Mouse (Mus musculus): ENCODE results near the gene Ppib. TPM values are rescaled to one million over a fixed set of nuclear protein-coding genes. Genes with fewer than 3 reads are reported as not detected.

The Ppib gene
- polyA plus RNA-seq, 1 experiment from 2014 or later: 668 TPM

- Histone ChIP-seq H3K27me3 (no peaks in the 10 kb centered on the region), H3K4me2 (replicated peaks) (no peak overlapping the region), H3K27ac (replicated peaks) (no peak overlapping the region), H3K36me3 (no peaks in the 10 kb centered on the region), H3K4me1 (no peaks in the 10 kb centered on the region), H3K4me3 (replicated peaks) (no peak overlapping the region), H3K9me3 (replicated peaks) (no peaks in the 10 kb centered on the region), H3K9ac (no peak overlapping the region)
- WGBS: 51% methylated on average over 3 of the region's 3 CpGs
- ATAC-seq (ENCODE audit: insufficient number of reproducible peaks, low FRiP score, low TSS enrichment, low read depth): no peak
Measured at GRCm38 (mm10) chr9:66078072-66078471, 18.1 kb downstream of the Ppib start.

GRCm38 (mm10) chr9:66078493-66078892 is 18.5 kb downstream of the Ppib start:
- ATAC-seq (ENCODE audit: insufficient number of reproducible peaks, low FRiP score, low TSS enrichment, low read depth): no peak; the same call in none of the 2 replicates
- no peaks in the 10 kb centered on the region for H3K36me3 ChIP-seq
- H3K27me3 ChIP-seq: no peaks in the 10 kb centered on the region
- WGBS: 5% methylated on average over 14 of the region's 14 CpGs
- no peak overlapping the region for H3K27ac ChIP-seq (replicated peaks)
- no peak overlapping the region for H3K4me2 ChIP-seq (replicated peaks)
- H3K9me3 ChIP-seq (replicated peaks): no peaks in the 10 kb centered on the region
- H3K4me3 ChIP-seq (replicated peaks): no peak overlapping the region
- no peaks in the 10 kb centered on the region for H3K4me1 ChIP-seq
- H3K9ac ChIP-seq: no peak overlapping the region

GRCm38 (mm10) chr9:66080804-66081459 is 20.9 kb downstream of the Ppib start:
- Histone ChIP-seq H3K4me3 (replicated peaks) (no peak overlapping the region), H3K27ac (replicated peaks) (no peak overlapping the region), H3K9ac (no peak overlapping the region), H3K4me2 (replicated peaks) (no peak overlapping the region), H3K4me1 (no peaks in the 10 kb centered on the region), H3K36me3 (peaks cover under 1% of the 10 kb centered on the region; the same call in 1 of the 2 replicates), H3K27me3 (no peaks in the 10 kb centered on the region), H3K9me3 (replicated peaks) (no peaks in the 10 kb centered on the region)
- ATAC-seq (ENCODE audit: insufficient number of reproducible peaks, low FRiP score, low TSS enrichment, low read depth): no peak
- WGBS: 69% methylated on average over 3 of the region's 3 CpGs

- Histone ChIP-seq H3K9ac (no peak overlapping the region), H3K4me2 (replicated peaks) (no peak overlapping the region), H3K9me3 (replicated peaks) (no peaks in the 10 kb centered on the region), H3K27me3 (no peaks in the 10 kb centered on the region), H3K4me1 (no peaks in the 10 kb centered on the region), H3K4me3 (replicated peaks) (no peak overlapping the region), H3K36me3 (peaks cover 8% of the 10 kb centered on the region), H3K27ac (replicated peaks) (no peak overlapping the region)
- 82% methylated on average over 4 of the region's 4 CpGs for WGBS
- no peak for ATAC-seq (ENCODE audit: insufficient number of reproducible peaks, low FRiP score, low TSS enrichment, low read depth)
Measured at GRCm38 (mm10) chr9:66081999-66082398, 22.0 kb downstream of the Ppib start.

GRCm38 (mm10) chr9:66084171-66084570 is 24.1 kb downstream of the Ppib start:
- H3K4me1 ChIP-seq: no peaks in the 10 kb centered on the region
- H3K4me3 ChIP-seq (replicated peaks): no peak overlapping the region
- H3K36me3 ChIP-seq: peaks cover 28% of the 10 kb centered on the region
- H3K27ac ChIP-seq (replicated peaks): no peak overlapping the region
- no peaks in the 10 kb centered on the region for H3K27me3 ChIP-seq
- no peak overlapping the region for H3K4me2 ChIP-seq (replicated peaks)
- WGBS: 81% methylated on average over 3 of the region's 3 CpGs
- H3K9me3 ChIP-seq (replicated peaks): no peaks in the 10 kb centered on the region
- H3K9ac ChIP-seq: no peak overlapping the region
- ATAC-seq (ENCODE audit: insufficient number of reproducible peaks, low FRiP score, low TSS enrichment, low read depth): no peak

- 83% methylated on average over 7 of the region's 7 CpGs for WGBS
- Histone ChIP-seq H3K9me3 (replicated peaks) (no peaks in the 10 kb centered on the region), H3K9ac (no peak overlapping the region), H3K27ac (replicated peaks) (no peak overlapping the region; the same call in 1 of the 2 replicates), H3K4me3 (replicated peaks) (no peak overlapping the region), H3K27me3 (no peaks in the 10 kb centered on the region), H3K36me3 (peaks cover 55% of the 10 kb centered on the region), H3K4me2 (replicated peaks) (no peak overlapping the region), H3K4me1 (no peaks in the 10 kb centered on the region)
- no peak for ATAC-seq (ENCODE audit: insufficient number of reproducible peaks, low FRiP score, low TSS enrichment, low read depth)
Measured at GRCm38 (mm10) chr9:66087062-66087461, 27.0 kb downstream of the Ppib start.

GRCm38 (mm10) chr9:66088411-66088810 is 28.4 kb downstream of the Ppib start:
- Histone ChIP-seq H3K9ac (no peak overlapping the region), H3K9me3 (replicated peaks) (no peaks in the 10 kb centered on the region), H3K27ac (replicated peaks) (no peak overlapping the region), H3K4me3 (replicated peaks) (no peak overlapping the region), H3K4me2 (replicated peaks) (no peak overlapping the region), H3K36me3 (peaks cover 69% of the 10 kb centered on the region), H3K4me1 (no peaks in the 10 kb centered on the region), H3K27me3 (no peaks in the 10 kb centered on the region)
- WGBS: 27% methylated on average over 4 of the region's 4 CpGs
- ATAC-seq (ENCODE audit: insufficient number of reproducible peaks, low FRiP score, low TSS enrichment, low read depth): no peak

GRCm38 (mm10) chr9:66090593-66091244 is 30.7 kb downstream of the Ppib start:
- no peaks in the 10 kb centered on the region for H3K9me3 ChIP-seq (replicated peaks)
- no peak overlapping the region for H3K9ac ChIP-seq
- H3K36me3 ChIP-seq: peaks cover 90% of the 10 kb centered on the region
- H3K4me2 ChIP-seq (replicated peaks): no peak overlapping the region
- no peaks in the 10 kb centered on the region for H3K4me1 ChIP-seq
- H3K27me3 ChIP-seq: no peaks in the 10 kb centered on the region
- no peak overlapping the region for H3K4me3 ChIP-seq (replicated peaks)
- 85% methylated on average over 13 of the region's 13 CpGs for WGBS
- ATAC-seq (ENCODE audit: insufficient number of reproducible peaks, low FRiP score, low TSS enrichment, low read depth): no peak
- no peak overlapping the region for H3K27ac ChIP-seq (replicated peaks)

- H3K4me3 ChIP-seq (replicated peaks): no peak overlapping the region
- H3K4me1 ChIP-seq: no peaks in the 10 kb centered on the region
- no peak overlapping the region for H3K9ac ChIP-seq
- no peaks in the 10 kb centered on the region for H3K9me3 ChIP-seq (replicated peaks)
- no peaks in the 10 kb centered on the region for H3K27me3 ChIP-seq
- H3K36me3 ChIP-seq: peaks cover 92% of the 10 kb centered on the region
- ATAC-seq (ENCODE audit: insufficient number of reproducible peaks, low FRiP score, low TSS enrichment, low read depth): no peak
- 67% methylated on average over 6 of the region's 6 CpGs for WGBS
- 0 out of 2 replicates have a peak overlapping the region, but pooled peaks have one; percentile 17 for H3K27ac ChIP-seq (replicated peaks)
- H3K4me2 ChIP-seq (replicated peaks): no peak overlapping the region
Measured at GRCm38 (mm10) chr9:66091327-66092231, 31.6 kb downstream of the Ppib start.

- H3K9ac ChIP-seq: no peak overlapping the region
- ATAC-seq (ENCODE audit: insufficient number of reproducible peaks, low FRiP score, low TSS enrichment, low read depth): no peak
- no peaks in the 10 kb centered on the region for H3K27me3 ChIP-seq
- H3K27ac ChIP-seq (replicated peaks): no peak overlapping the region
- no peaks in the 10 kb centered on the region for H3K4me1 ChIP-seq
- peaks cover 91% of the 10 kb centered on the region for H3K36me3 ChIP-seq
- H3K4me3 ChIP-seq (replicated peaks): no peak overlapping the region
- WGBS: 54% methylated on average over 2 of the region's 2 CpGs
- H3K4me2 ChIP-seq (replicated peaks): no peak overlapping the region
- H3K9me3 ChIP-seq (replicated peaks): no peaks in the 10 kb centered on the region
Measured at GRCm38 (mm10) chr9:66092664-66093063, 32.6 kb downstream of the Ppib start.

- Histone ChIP-seq H3K4me1 (no peaks in the 10 kb centered on the region), H3K36me3 (peaks cover 79% of the 10 kb centered on the region), H3K9me3 (replicated peaks) (no peaks in the 10 kb centered on the region), H3K4me2 (replicated peaks) (no peak overlapping the region), H3K27me3 (no peaks in the 10 kb centered on the region), H3K9ac (no peak overlapping the region), H3K4me3 (replicated peaks) (no peak overlapping the region), H3K27ac (replicated peaks) (no peak overlapping the region)
- no peak; the same call in 1 of the 2 replicates for ATAC-seq (ENCODE audit: insufficient number of reproducible peaks, low FRiP score, low TSS enrichment, low read depth)
- 52% methylated on average over 8 of the region's 8 CpGs for WGBS
Measured at GRCm38 (mm10) chr9:66101577-66101976, 41.6 kb downstream of the Ppib start.

Data from embryonic facial prominence, embryonic 15.5 days (tissue).